Mouse (Mus musculus): ENCODE measurements at regions not wholly inside any gene's neighbourhood (a gene's known extent, or its start where the extent isn't known, plus 50 kb on each side); places are given as distances from the start of the nearest gene placed in this dataset.

DNA sequence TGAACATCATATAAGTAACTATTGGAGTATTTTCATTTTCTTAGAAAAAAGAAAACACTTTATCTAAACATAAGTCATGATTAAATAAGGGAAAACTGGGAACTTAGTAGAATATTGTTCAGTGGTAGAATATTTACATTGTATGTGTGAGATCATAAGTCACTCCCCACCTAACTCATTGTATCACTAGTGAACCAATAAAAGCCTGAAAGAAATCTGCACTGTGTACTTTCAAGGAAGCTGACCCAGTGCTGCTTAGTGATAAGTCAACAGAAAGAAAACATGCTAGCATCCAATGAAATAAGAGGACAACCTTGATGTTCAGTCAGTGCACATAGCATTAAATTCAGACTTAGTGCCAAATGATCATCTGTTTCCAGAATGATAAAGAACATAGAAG, 795.7 kb upstream of the A1bg start:
- TF ChIP-seq CTCF (IDR thresholded peaks at IDR 0.05; ENCODE audit: low read depth) (no peak), EP300 (IDR thresholded peaks at IDR 0.05; ENCODE audit: low read depth) (no peak)
